Comparison of ENCODE assay signal across 12 mouse cellular contexts in genomic region chr11:117596201-117596600, GRCm38 (mm10). TPM values are rescaled to one million over a fixed set of nuclear protein-coding genes. Genes with fewer than 3 reads are reported as not detected.
A peak's percentile ranks its signal among the peaks of the same experiment; 100 is the strongest.
DNase-seq lines count a peak whose midpoint lies in the region; ATAC-seq lines count a peak whose summit lies in the region.
"Had no signal": no experiment of that assay in that cellular context is flagged by ENCODE, and none has a peak within 500 bp of the region (broad histone marks: within the 10 kb centered on the region; RNA-seq: fewer than 3 reads in every experiment).

No protein-coding gene starts in this region.

- H3K4me2 ChIP-seq in forebrain, embryonic 13.5 days, result no peak overlapping the region
- no peak overlapping the region for H3K4me2 ChIP-seq in forebrain, embryonic 15.5 days (replicated peaks)
- H3K4me2 ChIP-seq in midbrain, embryonic 13.5 days (replicated peaks), result no peak overlapping the region
- H3K4me2 ChIP-seq in midbrain, embryonic 11.5 days, result no peak overlapping the region
- H3K4me2 ChIP-seq: embryonic facial prominence, embryonic 15.5 days; liver, embryonic 15.5 days; neural tube, embryonic 12.5 days had no signal

- no peaks in the 10 kb centered on the region for H3K9me3 ChIP-seq in forebrain, embryonic 13.5 days (replicated peaks)
- H3K9me3 ChIP-seq in forebrain, embryonic 15.5 days, result no peaks in the 10 kb centered on the region
- H3K9me3 ChIP-seq in midbrain, embryonic 13.5 days, result no peaks in the 10 kb centered on the region
- H3K9me3 ChIP-seq in midbrain, embryonic 11.5 days (ENCODE audit: control insufficient read depth, low read length), result no peaks in the 10 kb centered on the region
- no peaks in the 10 kb centered on the region for H3K9me3 ChIP-seq in limb, embryonic 10.5 days (replicated peaks)
- H3K9me3 ChIP-seq: embryonic facial prominence, embryonic 15.5 days; liver, embryonic 15.5 days; neural tube, embryonic 12.5 days had no signal

- H3K4me3 ChIP-seq in forebrain, embryonic 13.5 days, result no peak overlapping the region
- H3K4me3 ChIP-seq in forebrain, embryonic 15.5 days, result no peak overlapping the region
- H3K4me3 ChIP-seq in midbrain, embryonic 13.5 days (replicated peaks), result no peak overlapping the region
- H3K4me3 ChIP-seq in midbrain, embryonic 11.5 days (ENCODE audit: low read depth, low read length), result no peak overlapping the region
- no peak overlapping the region for H3K4me3 ChIP-seq in limb, embryonic 10.5 days
- H3K4me3 ChIP-seq: embryonic facial prominence, embryonic 15.5 days; liver, embryonic 15.5 days; neural tube, embryonic 12.5 days had no signal

- peaks cover 36% of the 10 kb centered on the region for H3K27me3 ChIP-seq in forebrain, embryonic 13.5 days
- peaks cover 2% of the 10 kb centered on the region; the same call in 1 of the 2 replicates for H3K27me3 ChIP-seq in forebrain, embryonic 15.5 days
- peaks cover 36% of the 10 kb centered on the region for H3K27me3 ChIP-seq in midbrain, embryonic 13.5 days
- peaks cover 26% of the 10 kb centered on the region for H3K27me3 ChIP-seq in midbrain, embryonic 11.5 days (ENCODE audit: control insufficient read depth, insufficient read depth, low read length)
- H3K27me3 ChIP-seq in limb, embryonic 10.5 days (ENCODE audit: low read depth, poor library complexity, severe bottlenecking), result peaks cover 77% of the 10 kb centered on the region

- H3K4me1 ChIP-seq in forebrain, embryonic 13.5 days, result peaks cover 61% of the 10 kb centered on the region
- H3K4me1 ChIP-seq in forebrain, embryonic 15.5 days, result peaks cover 50% of the 10 kb centered on the region
- H3K4me1 ChIP-seq in midbrain, embryonic 13.5 days (replicated peaks), result peaks cover 46% of the 10 kb centered on the region
- peaks cover 30% of the 10 kb centered on the region for H3K4me1 ChIP-seq in midbrain, embryonic 11.5 days (ENCODE audit: control insufficient read depth, insufficient read depth, low read length)
- H3K4me1 ChIP-seq in limb, embryonic 10.5 days, result peaks cover 53% of the 10 kb centered on the region

- H3K27ac ChIP-seq in forebrain, embryonic 13.5 days, result peak overlapping the region; percentile 27
- H3K27ac ChIP-seq in forebrain, embryonic 15.5 days (replicated peaks), result no peak overlapping the region
- no peak overlapping the region for H3K27ac ChIP-seq in midbrain, embryonic 13.5 days
- H3K27ac ChIP-seq in midbrain, embryonic 11.5 days (ENCODE audit: low read depth, low read length), result no peak overlapping the region
- 0 out of 2 replicates have a peak overlapping the region, but pooled peaks have one; percentile 26 for H3K27ac ChIP-seq in limb, embryonic 10.5 days
- H3K27ac ChIP-seq: embryonic facial prominence, embryonic 15.5 days; liver, embryonic 15.5 days; neural tube, embryonic 12.5 days had no signal

- no peak for DNase-seq in midbrain, embryonic 11.5 days (ENCODE audit: low spot score, missing footprints)
- DNase-seq in fat pad, adult 2 months (ENCODE audit: extremely low read depth, low read depth, low spot score), result peak; percentile 68
- no peak for DNase-seq in limb, embryonic 10.5 days (ENCODE audit: low spot score)
- no peak for DNase-seq in neural tube, embryonic 10.5 days (ENCODE audit: extremely low spot score, low spot score)
- DNase-seq in frontal cortex, postnatal 36 days (ENCODE audit: low spot score in 2 of 2), result no peak
- DNase-seq: kidney, postnatal 14 days had no signal

- ATAC-seq in forebrain, embryonic 13.5 days, result no peak
- no peak for ATAC-seq in forebrain, embryonic 15.5 days (replicated peaks)
- no peak for ATAC-seq in midbrain, embryonic 13.5 days
- no peak for ATAC-seq in midbrain, embryonic 11.5 days (ENCODE audit: low FRiP score)

- H3K36me3 ChIP-seq in forebrain, embryonic 13.5 days (ENCODE audit: poor library complexity, severe bottlenecking), result no peaks in the 10 kb centered on the region
- H3K36me3 ChIP-seq in forebrain, embryonic 15.5 days, result no peaks in the 10 kb centered on the region
- H3K36me3 ChIP-seq in midbrain, embryonic 13.5 days, result no peaks in the 10 kb centered on the region
- H3K36me3 ChIP-seq in midbrain, embryonic 11.5 days (ENCODE audit: control insufficient read depth, insufficient read depth, low read length), result no peaks in the 10 kb centered on the region
- no peaks in the 10 kb centered on the region for H3K36me3 ChIP-seq in limb, embryonic 10.5 days
- H3K36me3 ChIP-seq: embryonic facial prominence, embryonic 15.5 days; liver, embryonic 15.5 days; neural tube, embryonic 12.5 days had no signal

- H3K9ac ChIP-seq in forebrain, embryonic 13.5 days, result no peak overlapping the region
- H3K9ac ChIP-seq in forebrain, embryonic 15.5 days (replicated peaks), result no peak overlapping the region
- 0 out of 2 replicates have a peak overlapping the region, but pooled peaks have one; percentile 0 for H3K9ac ChIP-seq in midbrain, embryonic 13.5 days (replicated peaks)
- H3K9ac ChIP-seq in midbrain, embryonic 11.5 days (ENCODE audit: low read length), result no peak overlapping the region
- H3K9ac ChIP-seq: embryonic facial prominence, embryonic 15.5 days; liver, embryonic 15.5 days; neural tube, embryonic 12.5 days had no signal

- WGBS in forebrain, embryonic 13.5 days, result 72% methylated on average over 6 of the region's 6 CpGs
- 61% methylated on average over 6 of the region's 6 CpGs for WGBS in forebrain, embryonic 15.5 days
- WGBS in midbrain, embryonic 13.5 days, result 75% methylated on average over 6 of the region's 6 CpGs
- 70% methylated on average over 6 of the region's 6 CpGs for WGBS in midbrain, embryonic 11.5 days
- 76% methylated on average over 6 of the region's 6 CpGs for WGBS in limb, embryonic 10.5 days

RNA-seq across cellular contexts. Expression of gene Tnrc6c, which starts 57.9 kb away (rescaled TPM):
- polyA plus RNA-seq in forebrain, embryonic 13.5 days (2015; fragmentation: Nextera tagmentation; extraction: Ambion mirVana), result 23.7 and 24.7 TPM in 2 replicates
- polyA plus RNA-seq in forebrain, embryonic 15.5 days (2015; fragmentation: Nextera tagmentation; extraction: Ambion mirVana), result 29.2 and 31.0 TPM in 2 replicates
- 30.3 and 31.7 TPM in 2 replicates for polyA plus RNA-seq in midbrain, embryonic 13.5 days (2015; fragmentation: Nextera tagmentation; extraction: Ambion mirVana)
- 14.6 and 15.1 TPM in 2 replicates for polyA plus RNA-seq in midbrain, embryonic 11.5 days (2014; fragmentation: Nextera tagmentation; extraction: Ambion mirVana)
- polyA plus RNA-seq in limb, embryonic 10.5 days (2016; fragmentation: Nextera tagmentation; extraction: Ambion mirVana), result 11.4 and 14.1 TPM in 2 replicates

Comparison
In these comparisons a context has a peak if more than half of its experiments do, and no peak if none do; other contexts are left out.
1. H3K27ac ChIP-seq: peak in forebrain, embryonic 13.5 days (single experiment) and limb, embryonic 10.5 days (single experiment); none in forebrain, embryonic 15.5 days (single experiment), midbrain, embryonic 13.5 days (single experiment) and midbrain, embryonic 11.5 days (single experiment).